Mouse (Mus musculus): ENCODE results near the gene Itga11.

DNA sequence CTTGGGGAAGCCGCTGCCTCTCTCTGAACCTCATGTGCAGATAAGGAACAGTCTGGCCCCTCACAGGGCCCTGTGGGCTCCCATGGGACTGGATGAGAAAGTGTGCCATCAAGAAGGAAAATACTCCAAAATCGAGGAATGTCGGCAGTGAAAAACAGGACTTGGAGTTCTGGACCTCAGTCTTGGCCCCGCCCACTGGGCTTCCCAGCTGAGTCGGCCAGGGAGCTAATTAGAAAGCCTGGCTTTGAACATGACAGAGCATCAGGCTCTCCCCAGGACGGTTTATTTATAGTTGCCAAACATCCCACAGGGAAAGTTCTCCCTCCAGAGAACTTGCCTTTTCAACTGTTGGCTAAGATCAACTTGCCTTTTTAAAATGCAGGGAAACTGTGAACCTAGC, 72.0 kb downstream of the Itga11 start:
- TF ChIP-seq GATA1 (IDR thresholded peaks at IDR 0.05; ENCODE audit: borderline replicate concordance, low read length) (no peak), FLI1 (IDR thresholded peaks at IDR 0.05; ENCODE audit: low read length) (no peak)

Data from megakaryocyte, embryonic 14.5 days (primary cell).